Comparison of ENCODE assay signal across 14 mouse cellular contexts in genomic region chr19:43521362-43521761, GRCm38 (mm10). TPM values are rescaled to one million over a fixed set of nuclear protein-coding genes. Genes with fewer than 3 reads are reported as not detected.
A peak's percentile ranks its signal among the peaks of the same experiment; 100 is the strongest.
DNase-seq lines count a peak whose midpoint lies in the region; ATAC-seq and TF ChIP-seq lines count a peak whose summit lies in the region.
"Had no signal": no experiment of that assay in that cellular context is flagged by ENCODE, and none has a peak within 500 bp of the region (broad histone marks: within the 10 kb centered on the region; RNA-seq: fewer than 3 reads in every experiment).

No protein-coding gene starts in this region.

- no peak for TF ChIP-seq CTCF in E14TG2a.4 (conservative IDR thresholded peaks at IDR 0.05; ENCODE audit: low read length)

- peaks cover 31% of the 10 kb centered on the region for H3K4me1 ChIP-seq in forebrain, embryonic 14.5 days (ENCODE audit: control insufficient read depth, insufficient read depth, low read length)
- peaks cover 42% of the 10 kb centered on the region for H3K4me1 ChIP-seq in forebrain, embryonic 16.5 days (replicated peaks; ENCODE audit: control insufficient read depth, insufficient read depth, low read length)
- peaks cover 43% of the 10 kb centered on the region for H3K4me1 ChIP-seq in hindbrain, embryonic 15.5 days (replicated peaks)
- peaks cover 3% of the 10 kb centered on the region; the same call in 1 of the 2 replicates for H3K4me1 ChIP-seq in hindbrain, embryonic 11.5 days (replicated peaks; ENCODE audit: control insufficient read depth, insufficient read depth, low read length)
- H3K4me1 ChIP-seq in E14TG2a.4 (replicated peaks; ENCODE audit: low read depth, low read length): peaks cover 77% of the 10 kb centered on the region
- H3K4me1 ChIP-seq in liver, embryonic 12.5 days: peaks cover 57% of the 10 kb centered on the region

- DNase-seq in forebrain, embryonic 14.5 days (ENCODE audit: low spot score): peak; percentile 28
- no peak for DNase-seq in hindbrain, embryonic 11.5 days (ENCODE audit: low spot score)
- DNase-seq in spleen, adult 18-20 months: no peak
- no peak for DNase-seq in cerebellum, postnatal 36 days
- DNase-seq: adrenal gland, postnatal 25 days; cerebellum, adult 8-10 months; kidney, postnatal 10 days; lung, embryonic 14.5 days; thymus, postnatal 4 days had no signal

- H3K27me3 ChIP-seq in forebrain, embryonic 14.5 days (replicated peaks; ENCODE audit: control insufficient read depth, insufficient read depth, low read length): no peaks in the 10 kb centered on the region
- no peaks in the 10 kb centered on the region for H3K27me3 ChIP-seq in forebrain, embryonic 16.5 days (replicated peaks; ENCODE audit: control insufficient read depth, insufficient read depth, low read length)
- H3K27me3 ChIP-seq in hindbrain, embryonic 15.5 days: no peaks in the 10 kb centered on the region
- no peaks in the 10 kb centered on the region for H3K27me3 ChIP-seq in hindbrain, embryonic 11.5 days (ENCODE audit: control insufficient read depth, insufficient read depth, low read length)
- no peaks in the 10 kb centered on the region for H3K27me3 ChIP-seq in E14TG2a.4 (ENCODE audit: insufficient read depth, low read length)
- H3K27me3 ChIP-seq in liver, embryonic 12.5 days (replicated peaks): 0 out of 2 replicates have a peak, but pooled peaks cover 5% of the 10 kb centered on the region
- H3K27me3 ChIP-seq: embryonic facial prominence, embryonic 12.5 days had no signal

- H3K36me3 ChIP-seq in forebrain, embryonic 14.5 days (ENCODE audit: control insufficient read depth, insufficient read depth, low read length): no peaks in the 10 kb centered on the region
- H3K36me3 ChIP-seq in forebrain, embryonic 16.5 days (ENCODE audit: control insufficient read depth, insufficient read depth): no peaks in the 10 kb centered on the region
- H3K36me3 ChIP-seq in hindbrain, embryonic 15.5 days: no peaks in the 10 kb centered on the region
- H3K36me3 ChIP-seq in hindbrain, embryonic 11.5 days (ENCODE audit: control insufficient read depth, insufficient read depth, low read length): no peaks in the 10 kb centered on the region
- peaks cover 53% of the 10 kb centered on the region for H3K36me3 ChIP-seq in E14TG2a.4 (ENCODE audit: insufficient read depth, low read length)
- H3K36me3 ChIP-seq in liver, embryonic 12.5 days: peaks cover 15% of the 10 kb centered on the region
- H3K36me3 ChIP-seq: embryonic facial prominence, embryonic 12.5 days had no signal

- 5% methylated on average over 8 of the region's 8 CpGs for WGBS in forebrain, embryonic 14.5 days
- 5% methylated on average over 8 of the region's 8 CpGs for WGBS in forebrain, embryonic 16.5 days
- WGBS in hindbrain, embryonic 15.5 days: 32% methylated on average over 8 of the region's 8 CpGs
- 41% methylated on average over 8 of the region's 8 CpGs for WGBS in hindbrain, embryonic 11.5 days
- WGBS in liver, embryonic 12.5 days (ENCODE audit: insufficient replicate concordance): 68% methylated on average over 8 of the region's 8 CpGs

- no peak overlapping the region for H3K27ac ChIP-seq in forebrain, embryonic 14.5 days (ENCODE audit: low read depth, low read length)
- no peak overlapping the region for H3K27ac ChIP-seq in forebrain, embryonic 16.5 days (ENCODE audit: low read length)
- H3K27ac ChIP-seq in hindbrain, embryonic 15.5 days (replicated peaks): no peak overlapping the region
- no peak overlapping the region for H3K27ac ChIP-seq in hindbrain, embryonic 11.5 days (ENCODE audit: low read depth, low read length)
- H3K27ac ChIP-seq in liver, embryonic 12.5 days: no peak overlapping the region
- H3K27ac ChIP-seq: embryonic facial prominence, embryonic 12.5 days had no signal

- H3K4me3 ChIP-seq in forebrain, embryonic 14.5 days (ENCODE audit: low read depth, low read length): no peak overlapping the region
- no peak overlapping the region; the same call in 1 of the 2 replicates for H3K4me3 ChIP-seq in forebrain, embryonic 16.5 days (replicated peaks; ENCODE audit: low read length)
- no peak overlapping the region for H3K4me3 ChIP-seq in hindbrain, embryonic 15.5 days
- no peak overlapping the region for H3K4me3 ChIP-seq in hindbrain, embryonic 11.5 days (ENCODE audit: low read depth, low read length)
- H3K4me3 ChIP-seq in E14TG2a.4 (replicated peaks; ENCODE audit: low read length): peak overlapping the region; percentile 71
- no peak overlapping the region for H3K4me3 ChIP-seq in liver, embryonic 12.5 days
- H3K4me3 ChIP-seq: embryonic facial prominence, embryonic 12.5 days had no signal

- H3K9me3 ChIP-seq in forebrain, embryonic 14.5 days (replicated peaks; ENCODE audit: control insufficient read depth, low read length): no peaks in the 10 kb centered on the region
- H3K9me3 ChIP-seq in forebrain, embryonic 16.5 days (ENCODE audit: control insufficient read depth, low read length): no peaks in the 10 kb centered on the region
- H3K9me3 ChIP-seq in hindbrain, embryonic 15.5 days: no peaks in the 10 kb centered on the region
- no peaks in the 10 kb centered on the region for H3K9me3 ChIP-seq in hindbrain, embryonic 11.5 days (ENCODE audit: control insufficient read depth, low read length)
- no peaks in the 10 kb centered on the region for H3K9me3 ChIP-seq in E14TG2a.4 (ENCODE audit: low read length)
- H3K9me3 ChIP-seq in liver, embryonic 12.5 days (replicated peaks): no peaks in the 10 kb centered on the region
- H3K9me3 ChIP-seq: embryonic facial prominence, embryonic 12.5 days had no signal

- ATAC-seq in forebrain, embryonic 14.5 days: no peak
- no peak for ATAC-seq in forebrain, embryonic 16.5 days
- no peak for ATAC-seq in hindbrain, embryonic 15.5 days (ENCODE audit: low FRiP score, low read depth)
- ATAC-seq in hindbrain, embryonic 11.5 days (ENCODE audit: low FRiP score): no peak
- ATAC-seq in liver, embryonic 12.5 days: no peak

- H3K9ac ChIP-seq in forebrain, embryonic 14.5 days (ENCODE audit: low read length): 0 out of 2 replicates have a peak overlapping the region, but pooled peaks have one; percentile 4
- no peak overlapping the region for H3K9ac ChIP-seq in forebrain, embryonic 16.5 days (replicated peaks; ENCODE audit: low read depth, low read length)
- peak overlapping the region; percentile 1; the same call in 1 of the 2 replicates for H3K9ac ChIP-seq in hindbrain, embryonic 15.5 days
- H3K9ac ChIP-seq in hindbrain, embryonic 11.5 days (ENCODE audit: low read depth, low read length): no peak overlapping the region
- no peak overlapping the region; the same call in 1 of the 2 replicates for H3K9ac ChIP-seq in liver, embryonic 12.5 days

- H3K4me2 ChIP-seq in forebrain, embryonic 14.5 days (ENCODE audit: low read length): peak overlapping the region; percentile 20
- H3K4me2 ChIP-seq in forebrain, embryonic 16.5 days (ENCODE audit: low read length): no peak overlapping the region
- peak overlapping the region; percentile 79 for H3K4me2 ChIP-seq in hindbrain, embryonic 15.5 days
- no peak overlapping the region for H3K4me2 ChIP-seq in hindbrain, embryonic 11.5 days (replicated peaks; ENCODE audit: low read depth, low read length)
- 0 out of 2 replicates have a peak overlapping the region, but pooled peaks have one; percentile 51 for H3K4me2 ChIP-seq in liver, embryonic 12.5 days
- H3K4me2 ChIP-seq: embryonic facial prominence, embryonic 12.5 days; lung, embryonic 14.5 days had no signal

RNA-seq across cellular contexts. Expression of gene Got1, which starts 3.0 kb away (rescaled TPM):
- 56.9 and 65.6 TPM in 2 replicates for polyA plus RNA-seq in forebrain, embryonic 14.5 days (2014; fragmentation: Nextera tagmentation; extraction: Ambion mirVana)
- polyA plus RNA-seq in forebrain, embryonic 16.5 days (2015; fragmentation: Nextera tagmentation; extraction: Ambion mirVana): 72.2 and 78.6 TPM in 2 replicates
- 106 and 109 TPM in 2 replicates for polyA plus RNA-seq in hindbrain, embryonic 15.5 days (2015; fragmentation: Nextera tagmentation; extraction: Ambion mirVana)
- 51.0 and 53.4 TPM in 2 replicates for polyA plus RNA-seq in hindbrain, embryonic 11.5 days (2014; fragmentation: Nextera tagmentation; extraction: Ambion mirVana)
- polyA plus RNA-seq in liver, embryonic 12.5 days (2016; fragmentation: Nextera tagmentation; extraction: Ambion mirVana): 24.0 and 27.6 TPM in 2 replicates

Comparison
In these comparisons a context has a peak if more than half of its experiments do, and no peak if none do; other contexts are left out.
1. H3K4me2 ChIP-seq: peak in forebrain, embryonic 14.5 days (single experiment), hindbrain, embryonic 15.5 days (single experiment) and liver, embryonic 12.5 days (single experiment); none in forebrain, embryonic 16.5 days (single experiment) and hindbrain, embryonic 11.5 days (single experiment).
2. H3K9ac ChIP-seq: peak in forebrain, embryonic 14.5 days (single experiment) and hindbrain, embryonic 15.5 days (single experiment); none in forebrain, embryonic 16.5 days (single experiment), hindbrain, embryonic 11.5 days (single experiment) and liver, embryonic 12.5 days (single experiment).